Mouse (Mus musculus) forebrain, postnatal 0 days (tissue): ENCODE data around the gene Snap23. TPM values are rescaled to one million over a fixed set of nuclear protein-coding genes. Genes with fewer than 3 reads are reported as not detected.
A peak's percentile ranks its signal among the peaks of the same experiment; 100 is the strongest.

Source experiments
- ATAC-seq: fragments of 200-750 bp; cut with Nextera tagmentation; 2 replicates; pipeline ENCODE4 v1.8.0; 2017; ENCODE audit warnings: mild to moderate bottlenecking, moderate library complexity
- DNase-seq: peaks from one replicate; pipeline ENCODE4 v3.0.0-alpha.2; 2015
- H3K27ac ChIP-seq: fragments of 300-500 bp; sonication (generic); 2 replicates; pipeline ENCODE4 v1.5.1; 2014; ENCODE audit warnings: low read depth, mild to moderate bottlenecking, antibody characterized with exemption, low read length, moderate library complexity, mixed read lengths
- H3K27me3 ChIP-seq: fragments of 300-500 bp; sonication (generic); 2 replicates; pipeline ENCODE4 v1.6.1; 2014; ENCODE audit warnings: mild to moderate bottlenecking, low read length, mixed read lengths; ENCODE audit not compliant: insufficient read depth
- H3K36me3 ChIP-seq: fragments of 300-500 bp; sonication (generic); 2 replicates; pipeline ENCODE4 v1.6.1; 2014; ENCODE audit warnings: mild to moderate bottlenecking, moderate library complexity; ENCODE audit not compliant: insufficient read depth
- H3K4me1 ChIP-seq: fragments of 300-500 bp; sonication (generic); 2 replicates; pipeline ENCODE4 v1.6.1; 2014; ENCODE audit warnings: antibody characterized with exemption; ENCODE audit not compliant: insufficient read depth
- H3K4me2 ChIP-seq: fragments of 300-500 bp; sonication (generic); 2 replicates; pipeline ENCODE4 v1.6.1; 2014; ENCODE audit warnings: low read depth, mild to moderate bottlenecking, moderate library complexity
- H3K4me3 ChIP-seq: fragments of 300-500 bp; sonication (generic); 2 replicates; pipeline ENCODE4 v1.5.1; 2014; ENCODE audit warnings: low read depth, low read length, mixed read lengths
- H3K9ac ChIP-seq: fragments of 300-500 bp; sonication (generic); 2 replicates; pipeline ENCODE4 v1.6.1; 2014; ENCODE audit warnings: mild to moderate bottlenecking
- H3K9me3 ChIP-seq: fragments of 300-500 bp; sonication (generic); 2 replicates; pipeline ENCODE4 v1.6.1; 2016; ENCODE audit warnings: low read length
- CTCF ChIP-seq: sonication (generic); IDR thresholded peaks from 2 replicates; pipeline ENCODE4 v1.5.1; 2016; ENCODE audit warnings: antibody characterized with exemption, control low read depth, low read depth
- WGBS: fragments of 180-500 bp; shearing (Covaris S2); extraction: QIAGEN DNeasy Blood & Tissue Kit; methylation state at CpG from one replicate; pipeline ENCODE4 v1.1.7; 2014; 5-methylcytosine and 5-hydroxymethylcytosine counted together
- polyA plus RNA-seq: library from polyadenylated mRNA; unstranded; fragments of >200 nt; fragmentation: Nextera tagmentation; extraction: Ambion mirVana; gene quantifications from 2 replicates; pipeline ENCODE4 v1.2.1, GENCODE M21; 2015
- total RNA-seq: library from RNA; depleted of rRNA; stranded (reverse); fragments of >200 nt; gene quantifications from 2 replicates; pipeline ENCODE4 v1.2.3, GENCODE M21; 2014; rRNA removed

The Snap23 gene
- 16.5 and 23.1 TPM in 2 replicates for total RNA-seq
- 7.1 and 8.9 TPM in 2 replicates for polyA plus RNA-seq

- no peaks in the 10 kb centered on the region for H3K27me3 ChIP-seq
- H3K27ac ChIP-seq, result peak within 1 kb of the TSS; percentile 54; the same call in 1 of the 2 replicates
- 2% methylated on average over 42 of the region's 42 CpGs for WGBS
- peak within 1 kb of the TSS; percentile 62 for H3K9ac ChIP-seq
- ATAC-seq (peak; percentile 95), DNase-seq (peak; percentile 95)
- H3K4me3 ChIP-seq, result peak within 1 kb of the TSS; percentile 62
- TF ChIP-seq CTCF, result no peak
- H3K9me3 ChIP-seq, result no peaks in the 10 kb centered on the region
- H3K4me2 ChIP-seq, result peak within 1 kb of the TSS; percentile 84
- no peaks in the 10 kb centered on the region for H3K36me3 ChIP-seq
- H3K4me1 ChIP-seq, result peaks cover 7% of the 10 kb centered on the region; the same call in 1 of the 2 replicates
Measured at GRCm38 (mm10) chr2:120566886-120567797, at the start of gene Snap23. Snap23 (plus strand) TSS chr2:120567671.

- no peak for ATAC-seq
- no peaks in the 10 kb centered on the region for H3K4me1 ChIP-seq
- no peaks in the 10 kb centered on the region for H3K27me3 ChIP-seq
- H3K4me3 ChIP-seq, result no peak overlapping the region
- H3K27ac ChIP-seq, result no peak overlapping the region
- H3K9ac ChIP-seq, result no peak overlapping the region
- H3K4me2 ChIP-seq, result no peak overlapping the region
- DNase-seq, result no peak
- 91% methylated on average over 5 of the region's 5 CpGs for WGBS
- TF ChIP-seq CTCF, result no peak
- H3K9me3 ChIP-seq, result no peaks in the 10 kb centered on the region
- peaks cover 81% of the 10 kb centered on the region for H3K36me3 ChIP-seq
Measured at GRCm38 (mm10) chr2:120518547-120519210, 48.8 kb upstream of the Snap23 start.

- ATAC-seq, result no peak
- DNase-seq, result no peak
- no peak overlapping the region for H3K9ac ChIP-seq
- TF ChIP-seq CTCF, result no peak
- no peaks in the 10 kb centered on the region for H3K9me3 ChIP-seq
- H3K27ac ChIP-seq, result no peak overlapping the region
- WGBS, result 89% methylated on average over 5 of the region's 5 CpGs
- H3K4me3 ChIP-seq, result no peak overlapping the region
- no peaks in the 10 kb centered on the region for H3K27me3 ChIP-seq
- no peaks in the 10 kb centered on the region for H3K4me1 ChIP-seq
- H3K4me2 ChIP-seq, result no peak overlapping the region
- peaks cover 84% of the 10 kb centered on the region for H3K36me3 ChIP-seq
Measured at GRCm38 (mm10) chr2:120526771-120527170, 40.7 kb upstream of the Snap23 start.

GRCm38 (mm10) chr2:120529531-120529930, 37.9 kb upstream of the Snap23 start:
- peak; percentile 24 for DNase-seq
- no peak overlapping the region for H3K4me3 ChIP-seq
- no peaks in the 10 kb centered on the region for H3K9me3 ChIP-seq
- no peak overlapping the region for H3K27ac ChIP-seq
- H3K27me3 ChIP-seq, result no peaks in the 10 kb centered on the region
- H3K4me1 ChIP-seq, result no peaks in the 10 kb centered on the region
- 0 out of 2 replicates have a peak, but pooled peaks have one; percentile 36 for ATAC-seq
- no peak overlapping the region for H3K4me2 ChIP-seq
- no peak overlapping the region for H3K9ac ChIP-seq
- H3K36me3 ChIP-seq, result peaks cover 88% of the 10 kb centered on the region
- peak; percentile 49 for TF ChIP-seq CTCF

GRCm38 (mm10) chr2:120531223-120531622, 36.2 kb upstream of the Snap23 start:
- TF ChIP-seq CTCF, result no peak
- no peaks in the 10 kb centered on the region for H3K9me3 ChIP-seq
- H3K9ac ChIP-seq, result no peak overlapping the region
- no peak for ATAC-seq
- H3K4me2 ChIP-seq, result no peak overlapping the region
- 95% methylated on average over 4 of the region's 4 CpGs for WGBS
- no peak overlapping the region for H3K4me3 ChIP-seq
- no peak for DNase-seq
- no peaks in the 10 kb centered on the region for H3K27me3 ChIP-seq
- H3K4me1 ChIP-seq, result no peaks in the 10 kb centered on the region
- H3K27ac ChIP-seq, result no peak overlapping the region
- peaks cover 81% of the 10 kb centered on the region for H3K36me3 ChIP-seq

GRCm38 (mm10) chr2:120539333-120539732, 28.1 kb upstream of the Snap23 start:
- H3K36me3 ChIP-seq, result peaks cover 18% of the 10 kb centered on the region
- TF ChIP-seq CTCF, result no peak
- H3K4me2 ChIP-seq, result no peak overlapping the region; the same call in 1 of the 2 replicates
- H3K27me3 ChIP-seq, result no peaks in the 10 kb centered on the region
- WGBS, result 43% methylated on average over 3 of the region's 3 CpGs
- ATAC-seq, result no peak
- no peaks in the 10 kb centered on the region for H3K9me3 ChIP-seq
- H3K27ac ChIP-seq, result peak overlapping the region; percentile 57
- DNase-seq, result no peak
- peaks cover 3% of the 10 kb centered on the region; the same call in 1 of the 2 replicates for H3K4me1 ChIP-seq
- no peak overlapping the region for H3K4me3 ChIP-seq
- no peak overlapping the region for H3K9ac ChIP-seq
